Mouse (Mus musculus) bone marrow, adult 2 months (tissue): ENCODE results near the gene Olfr576.

Experiments
- CTCF ChIP-seq: fragments of 200-500 bp; IDR thresholded peaks from 2 replicates; pipeline ENCODE4 v1.5.1; 2011; ENCODE audit warnings: low read length, control low read depth; ENCODE audit not compliant: control insufficient read depth, insufficient read depth
- POLR2A ChIP-seq: fragments of 200-500 bp; IDR thresholded peaks from 2 replicates; pipeline ENCODE4 v1.6.1; 2011; ENCODE audit warnings: low read depth, mild to moderate bottlenecking, control low read depth, low read length, borderline replicate concordance; ENCODE audit not compliant: control insufficient read depth

GRCm38 (mm10) chr7:102919632-102920031 lies 42.8 kb upstream of the Olfr576 start:
- TF ChIP-seq CTCF (no peak), POLR2A (no peak)
